Mouse (Mus musculus) limb, embryonic 10.5 days (tissue): ENCODE results near the gene Hdgfl3. TPM values are rescaled to one million over a fixed set of nuclear protein-coding genes. Genes with fewer than 3 reads are reported as not detected.

ENCODE experiments used
- DNase-seq: peaks from one replicate; pipeline ENCODE4 v3.0.0-alpha.2; 2017; ENCODE audit warnings: low spot score
- H3K27ac ChIP-seq: fragments of 300-500 bp; sonication (generic); 2 replicates; pipeline ENCODE4 v1.5.1; 2016; ENCODE audit warnings: mild to moderate bottlenecking
- H3K27me3 ChIP-seq: fragments of 300-500 bp; sonication (generic); 2 replicates; pipeline ENCODE4 v1.6.1; 2016; ENCODE audit warnings: low read depth, mild to moderate bottlenecking; ENCODE audit not compliant: poor library complexity, severe bottlenecking
- H3K36me3 ChIP-seq: fragments of 300-500 bp; sonication (generic); 2 replicates; pipeline ENCODE4 v1.6.1; 2016; ENCODE audit warnings: mild to moderate bottlenecking, moderate library complexity
- H3K4me1 ChIP-seq: fragments of 300-500 bp; sonication (generic); 2 replicates; pipeline ENCODE4 v1.6.1; 2016
- H3K4me3 ChIP-seq: fragments of 300-500 bp; sonication (generic); 2 replicates; pipeline ENCODE4 v1.5.1; 2016; ENCODE audit warnings: mild to moderate bottlenecking, moderate library complexity
- H3K9me3 ChIP-seq: fragments of 300-500 bp; sonication (generic); replicated peaks from 2 replicates; pipeline ENCODE4 v1.6.1; 2016; ENCODE audit warnings: mild to moderate bottlenecking
- WGBS: fragments of 180-500 bp; shearing (Covaris S2); methylation state at CpG from one replicate; pipeline ENCODE4 v1.1.7; 2016; 5-methylcytosine and 5-hydroxymethylcytosine counted together
- polyA plus RNA-seq: library from polyadenylated mRNA; unstranded; fragments of >200 nt; fragmentation: Nextera tagmentation; extraction: Ambion mirVana; gene quantifications from 2 replicates; pipeline ENCODE4 v1.2.1, GENCODE M21; 2016

The Hdgfl3 gene
- polyA plus RNA-seq, 1 experiment from 2014 or later: 29.8 TPM

DNA sequence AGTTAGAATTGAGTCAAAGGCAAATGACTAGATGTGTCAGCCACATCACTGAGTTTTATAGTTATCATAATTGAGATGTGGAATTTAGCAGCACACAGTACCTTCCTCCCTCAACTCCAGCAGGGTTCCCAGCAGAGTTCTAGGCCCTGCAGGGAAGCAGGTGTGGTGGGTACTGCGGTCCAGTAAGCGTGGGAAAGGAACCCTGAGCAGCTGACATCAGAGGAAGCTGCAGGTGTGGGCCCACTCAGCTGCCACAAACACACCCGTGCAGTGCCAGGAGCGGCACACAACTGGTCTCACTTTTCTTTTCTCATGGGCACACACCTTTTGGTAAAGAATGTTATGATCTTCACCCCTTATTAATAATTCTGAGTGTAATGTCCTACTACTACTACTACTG, 53.5 kb downstream of the Hdgfl3 start:
- Histone ChIP-seq H3K4me3 (no peak overlapping the region), H3K4me1 (no peaks in the 10 kb centered on the region), H3K27me3 (no peaks in the 10 kb centered on the region), H3K27ac (no peak overlapping the region), H3K9me3 (no peaks in the 10 kb centered on the region), H3K36me3 (peaks cover 28% of the 10 kb centered on the region)
- DNase-seq: no peak
- WGBS: 94% methylated on average over 4 of the region's 4 CpGs

- no peaks in the 10 kb centered on the region for H3K4me1 ChIP-seq
- no peaks in the 10 kb centered on the region for H3K9me3 ChIP-seq
- no peak overlapping the region for H3K4me3 ChIP-seq
- no peaks in the 10 kb centered on the region for H3K27me3 ChIP-seq
- 83% methylated on average over 5 of the region's 5 CpGs for WGBS
- H3K27ac ChIP-seq: no peak overlapping the region
- H3K36me3 ChIP-seq: peaks cover 25% of the 10 kb centered on the region
- no peak for DNase-seq
These were observed 54.0 kb downstream of the Hdgfl3 start for GRCm38 (mm10) chr7:81880286-81880685.

- no peak overlapping the region for H3K27ac ChIP-seq
- H3K4me1 ChIP-seq: no peaks in the 10 kb centered on the region
- WGBS: 90% methylated on average over 9 of the region's 9 CpGs
- no peaks in the 10 kb centered on the region for H3K9me3 ChIP-seq
- no peak overlapping the region for H3K4me3 ChIP-seq
- no peak for DNase-seq
- H3K27me3 ChIP-seq: no peaks in the 10 kb centered on the region
- H3K36me3 ChIP-seq: peaks cover 12% of the 10 kb centered on the region; the same call in 1 of the 2 replicates
These were observed 58.9 kb downstream of the Hdgfl3 start for GRCm38 (mm10) chr7:81875372-81875771.

- no peak overlapping the region for H3K27ac ChIP-seq
- no peak for DNase-seq
- no peaks in the 10 kb centered on the region for H3K27me3 ChIP-seq
- no peak overlapping the region for H3K4me3 ChIP-seq
- 87% methylated on average over 6 of the region's 6 CpGs for WGBS
- peaks cover 3% of the 10 kb centered on the region; the same call in 1 of the 2 replicates for H3K4me1 ChIP-seq
- peaks cover 12% of the 10 kb centered on the region; the same call in 1 of the 2 replicates for H3K36me3 ChIP-seq
- no peaks in the 10 kb centered on the region for H3K9me3 ChIP-seq
These were observed 59.6 kb downstream of the Hdgfl3 start for GRCm38 (mm10) chr7:81874636-81875035.

- Histone ChIP-seq H3K4me3 (no peak overlapping the region), H3K4me1 (peaks cover 6% of the 10 kb centered on the region; the same call in 1 of the 2 replicates), H3K9me3 (no peaks in the 10 kb centered on the region), H3K27me3 (no peaks in the 10 kb centered on the region), H3K27ac (no peak overlapping the region), H3K36me3 (peaks cover 11% of the 10 kb centered on the region; the same call in 1 of the 2 replicates)
- DNase-seq: no peak
- WGBS: 38% methylated on average over 1 of the region's 1 CpGs
These were observed 60.5 kb downstream of the Hdgfl3 start for GRCm38 (mm10) chr7:81873807-81874206.

DNA sequence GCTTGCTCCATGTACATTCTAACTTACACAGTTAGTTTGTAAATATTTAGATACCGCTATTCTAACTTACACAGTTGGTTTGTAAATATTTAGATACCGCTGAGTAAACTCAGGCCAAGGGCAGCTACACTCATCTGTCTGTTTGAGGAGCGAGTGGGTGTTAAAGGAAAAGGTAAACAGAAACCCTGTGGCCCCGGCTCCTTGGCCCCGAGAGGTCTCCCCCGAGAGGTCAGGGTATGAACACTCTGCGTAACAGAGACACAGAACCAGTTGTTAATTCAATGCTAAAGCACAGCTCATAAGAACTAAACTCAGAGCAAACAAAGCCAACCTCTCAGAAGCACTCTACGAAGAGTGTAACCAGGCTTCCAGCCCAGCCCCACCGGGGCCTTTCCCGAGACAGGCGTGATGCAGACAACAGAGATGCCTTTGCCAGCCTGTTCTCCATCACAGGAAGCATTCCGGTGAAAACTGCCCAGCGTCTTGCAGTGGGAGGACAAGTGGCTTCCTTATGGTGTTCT, 61.7 kb downstream of the Hdgfl3 start:
- DNase-seq: peak; percentile 27
- 85% methylated on average over 13 of the region's 13 CpGs for WGBS
- Histone ChIP-seq H3K4me1 (peaks cover 6% of the 10 kb centered on the region; the same call in 1 of the 2 replicates), H3K27ac (no peak overlapping the region), H3K27me3 (no peaks in the 10 kb centered on the region), H3K4me3 (no peak overlapping the region), H3K36me3 (0 out of 2 replicates have a peak, but pooled peaks cover 2% of the 10 kb centered on the region), H3K9me3 (no peaks in the 10 kb centered on the region)

DNA sequence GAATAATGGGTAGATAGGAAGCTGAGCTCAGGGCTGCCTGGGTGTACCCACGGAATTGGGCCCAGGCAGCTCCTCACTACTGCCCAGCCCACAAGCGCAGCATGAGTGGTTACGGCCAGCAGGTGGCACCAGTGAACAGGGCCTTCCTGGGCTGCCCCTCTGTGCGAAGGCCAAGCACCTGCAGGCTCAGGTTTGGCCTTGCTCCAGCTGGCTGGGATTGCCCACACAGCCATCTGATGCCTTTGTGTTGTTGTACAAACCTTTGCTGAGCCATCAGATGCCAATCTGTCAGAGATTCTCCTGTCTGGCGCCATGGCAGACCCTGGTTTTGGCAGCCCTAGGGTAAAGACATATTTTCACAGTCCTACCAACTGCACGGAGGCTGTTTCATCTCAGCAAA, 66.1 kb downstream of the Hdgfl3 start:
- DNase-seq: peak; percentile 86
- Histone ChIP-seq H3K27me3 (no peaks in the 10 kb centered on the region), H3K4me3 (no peak overlapping the region), H3K27ac (no peak overlapping the region), H3K4me1 (peaks cover 8% of the 10 kb centered on the region; the same call in 1 of the 2 replicates), H3K9me3 (no peaks in the 10 kb centered on the region), H3K36me3 (no peaks in the 10 kb centered on the region)
- 30% methylated on average over 6 of the region's 6 CpGs for WGBS

- no peaks in the 10 kb centered on the region for H3K36me3 ChIP-seq
- H3K4me3 ChIP-seq: no peak overlapping the region
- peaks cover 11% of the 10 kb centered on the region; the same call in 1 of the 2 replicates for H3K4me1 ChIP-seq
- 90% methylated on average over 9 of the region's 9 CpGs for WGBS
- no peaks in the 10 kb centered on the region for H3K27me3 ChIP-seq
- peak; percentile 26 for DNase-seq
- no peak overlapping the region for H3K27ac ChIP-seq
- H3K9me3 ChIP-seq: no peaks in the 10 kb centered on the region
These were observed 66.9 kb downstream of the Hdgfl3 start for GRCm38 (mm10) chr7:81867231-81867930.

DNA sequence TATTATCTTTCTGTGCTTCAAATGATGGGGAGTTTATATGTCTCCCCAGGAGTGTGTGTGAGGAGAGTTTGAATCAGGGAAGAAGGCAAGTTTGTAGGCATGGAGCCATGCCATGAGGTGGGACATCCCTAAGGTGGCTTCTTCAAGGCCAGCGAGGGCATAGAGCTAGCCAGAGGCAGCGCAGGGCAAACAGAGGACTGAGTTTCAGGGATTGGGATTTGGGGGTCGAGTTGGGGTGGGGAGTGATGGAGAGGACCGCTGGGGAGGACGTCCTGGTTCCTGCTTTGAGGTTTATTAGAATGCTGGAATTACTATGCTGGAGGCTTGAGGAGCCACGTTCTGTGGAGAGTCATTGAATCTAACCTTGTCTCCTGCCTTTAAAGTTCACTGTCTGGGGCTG, 68.3 kb downstream of the Hdgfl3 start:
- DNase-seq: peak; percentile 20
- Histone ChIP-seq H3K27ac (no peak overlapping the region), H3K9me3 (no peaks in the 10 kb centered on the region), H3K36me3 (no peaks in the 10 kb centered on the region), H3K27me3 (peaks cover 8% of the 10 kb centered on the region; the same call in 1 of the 2 replicates), H3K4me1 (peaks cover 11% of the 10 kb centered on the region; the same call in 1 of the 2 replicates), H3K4me3 (no peak overlapping the region)
- WGBS: 90% methylated on average over 6 of the region's 6 CpGs

DNA sequence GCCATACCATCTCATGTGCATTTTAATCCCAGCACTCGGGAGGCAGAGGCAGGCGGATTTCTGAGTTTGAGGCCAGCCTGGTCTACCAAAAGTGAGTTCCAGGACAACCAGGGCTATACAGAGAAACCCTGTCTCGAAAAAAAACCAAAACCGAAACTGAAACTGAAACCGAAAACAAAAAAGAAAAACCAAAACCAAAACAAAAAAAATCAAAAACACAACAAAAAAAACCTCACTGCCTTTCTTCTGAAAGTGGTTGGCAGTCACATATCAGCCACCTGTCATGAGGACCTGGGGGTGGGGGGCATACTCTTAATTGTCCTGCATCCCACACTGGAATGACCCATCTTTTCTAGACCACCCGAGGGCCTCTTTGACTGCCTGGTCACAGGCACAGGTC, 69.7 kb downstream of the Hdgfl3 start:
- Histone ChIP-seq H3K27me3 (peaks cover 22% of the 10 kb centered on the region), H3K4me1 (peaks cover 17% of the 10 kb centered on the region), H3K9me3 (no peaks in the 10 kb centered on the region), H3K27ac (no peak overlapping the region), H3K4me3 (no peak overlapping the region), H3K36me3 (no peaks in the 10 kb centered on the region)
- no peak for DNase-seq
- WGBS: 87% methylated on average over 6 of the region's 6 CpGs

- WGBS: 74% methylated on average over 24 of the region's 24 CpGs
- H3K4me1 ChIP-seq: peaks cover 31% of the 10 kb centered on the region
- no peak for DNase-seq
- H3K27me3 ChIP-seq: peaks cover 38% of the 10 kb centered on the region
- H3K4me3 ChIP-seq: no peak overlapping the region
- no peaks in the 10 kb centered on the region for H3K9me3 ChIP-seq
- no peaks in the 10 kb centered on the region for H3K36me3 ChIP-seq
- H3K27ac ChIP-seq: peak overlapping the region; percentile 21; the same call in 1 of the 2 replicates
These were observed 71.4 kb downstream of the Hdgfl3 start for GRCm38 (mm10) chr7:81862587-81863583.

DNA sequence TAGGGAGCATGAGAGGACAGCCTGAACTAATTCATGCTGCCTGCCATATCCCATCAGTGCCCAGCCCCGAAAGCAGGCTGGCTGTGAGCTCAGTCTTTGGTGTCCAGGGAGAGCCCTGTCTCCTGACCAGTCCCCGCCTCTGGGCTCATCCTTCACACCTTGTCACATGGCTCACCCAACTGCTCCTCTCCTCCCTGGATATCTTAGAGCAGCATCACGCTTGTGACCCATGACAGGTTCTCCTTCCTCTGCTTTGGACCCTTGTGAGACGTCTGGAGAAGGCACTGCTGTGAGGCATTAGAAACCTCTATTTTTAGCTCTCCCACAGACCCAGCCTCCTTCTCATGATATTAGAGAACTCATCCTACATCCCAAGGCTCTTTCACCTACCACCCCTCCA, 72.4 kb downstream of the Hdgfl3 start:
- Histone ChIP-seq H3K9me3 (no peaks in the 10 kb centered on the region), H3K4me3 (no peak overlapping the region), H3K27me3 (peaks cover 48% of the 10 kb centered on the region), H3K27ac (no peak overlapping the region), H3K4me1 (peaks cover 32% of the 10 kb centered on the region), H3K36me3 (no peaks in the 10 kb centered on the region)
- DNase-seq: no peak
- WGBS: 65% methylated on average over 4 of the region's 4 CpGs
